Mouse (Mus musculus) adrenal gland, postnatal 25 days (tissue): Measurements from ENCODE around the gene Churc1. TPM values are rescaled to one million over a fixed set of nuclear protein-coding genes. Genes with fewer than 3 reads are reported as not detected.

ENCODE experiments used
- DNase-seq: peaks from one replicate; pipeline ENCODE4 v3.0.0; 2021; ENCODE audit warnings: mixed read lengths
- total RNA-seq: library from RNA; stranded (reverse); gene quantifications from 2 replicates; pipeline ENCODE4 v1.2.3, GENCODE M21; 2021

Gene Churc1
- total RNA-seq, 1 experiment from 2014 or later: 83.0 TPM

DNA sequence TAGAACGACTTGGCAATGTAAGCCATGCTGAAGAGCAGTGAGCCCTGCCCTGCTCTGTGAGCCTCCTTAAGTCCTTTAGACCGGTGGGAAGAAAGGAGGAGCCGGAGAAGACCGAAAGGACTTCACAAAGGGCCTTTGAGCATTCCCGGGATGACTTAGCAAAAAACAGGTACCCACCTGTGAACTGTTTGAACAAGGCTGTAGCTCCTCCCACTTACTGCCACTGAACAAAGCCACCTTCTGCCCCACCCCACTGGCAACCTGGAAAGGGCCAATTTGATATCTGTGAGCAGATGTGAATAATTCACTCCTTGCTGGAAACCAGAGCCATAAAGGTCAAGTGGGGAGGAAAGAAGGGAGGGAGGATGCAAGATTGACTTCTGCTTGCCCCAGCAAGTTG is 30.0 kb downstream of the Churc1 start, which contains the start of gene Gpx2:
Gpx2 (minus strand) TSS at position 205 of the 400 bp plus-strand sequence.
- no peak for DNase-seq

DNA sequence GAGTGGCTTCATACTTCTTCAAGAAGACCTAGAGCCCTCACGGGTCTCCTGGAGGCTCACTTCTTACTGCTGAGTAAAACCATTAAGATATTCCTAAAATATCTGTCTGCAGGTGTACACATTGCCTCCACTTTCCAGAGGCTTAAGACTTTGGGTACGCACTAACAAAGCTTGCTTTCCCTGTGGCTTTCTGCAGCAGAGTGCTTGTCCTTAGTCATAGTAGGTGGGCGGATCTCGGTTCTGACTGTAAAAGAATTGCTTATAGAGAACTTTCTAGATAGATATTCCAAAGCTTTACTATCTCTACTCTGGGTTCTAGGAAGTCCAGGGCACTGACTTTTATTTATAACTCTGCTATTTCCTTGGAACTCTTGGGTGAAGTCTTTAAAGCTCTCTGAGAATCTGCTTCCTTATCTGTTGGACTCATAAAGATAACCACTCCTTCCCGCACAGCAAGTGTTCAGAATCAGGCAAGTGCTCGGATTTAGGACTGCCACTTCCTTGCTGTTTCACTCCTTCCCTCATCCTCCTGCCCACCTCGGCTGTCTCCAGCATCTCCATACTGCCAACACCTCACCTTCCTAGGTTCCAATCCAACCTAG is 31.7 kb downstream of the Churc1 start:
- no peak for DNase-seq

DNA sequence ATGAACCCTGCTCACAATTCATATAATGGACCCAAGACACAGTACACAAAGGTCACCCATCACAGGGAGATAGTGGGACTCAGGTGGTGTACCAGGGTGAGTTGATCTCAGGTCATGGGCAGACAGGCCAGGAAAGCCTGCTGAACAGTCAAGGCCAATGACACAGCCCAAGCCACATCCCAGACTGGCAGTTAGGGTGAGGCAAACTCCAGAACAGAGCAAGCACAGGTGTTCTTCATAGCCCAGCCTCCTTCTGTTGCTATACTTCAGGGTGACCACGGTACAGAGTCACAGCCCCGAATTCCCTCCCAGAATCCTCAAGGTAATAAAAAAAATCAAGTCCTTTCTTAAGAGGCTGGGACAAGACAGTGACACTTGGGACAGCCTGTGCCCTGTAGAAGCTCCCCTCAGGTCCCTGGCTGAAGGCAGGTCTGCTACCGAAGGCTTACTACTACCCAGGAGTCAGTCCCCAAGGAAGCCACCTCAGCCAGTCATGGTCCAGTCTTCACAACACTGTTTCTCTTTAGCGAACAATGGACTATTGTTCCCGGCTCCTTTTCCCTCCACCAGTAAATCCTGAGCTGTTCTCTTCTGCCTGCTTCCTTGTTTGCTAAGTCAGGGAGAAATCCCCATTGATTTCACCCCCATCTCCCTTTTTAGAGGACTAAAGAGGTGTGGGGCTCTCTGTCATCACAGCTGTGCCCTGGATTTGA is 32.8 kb downstream of the Churc1 start:
- no peak for DNase-seq

DNA sequence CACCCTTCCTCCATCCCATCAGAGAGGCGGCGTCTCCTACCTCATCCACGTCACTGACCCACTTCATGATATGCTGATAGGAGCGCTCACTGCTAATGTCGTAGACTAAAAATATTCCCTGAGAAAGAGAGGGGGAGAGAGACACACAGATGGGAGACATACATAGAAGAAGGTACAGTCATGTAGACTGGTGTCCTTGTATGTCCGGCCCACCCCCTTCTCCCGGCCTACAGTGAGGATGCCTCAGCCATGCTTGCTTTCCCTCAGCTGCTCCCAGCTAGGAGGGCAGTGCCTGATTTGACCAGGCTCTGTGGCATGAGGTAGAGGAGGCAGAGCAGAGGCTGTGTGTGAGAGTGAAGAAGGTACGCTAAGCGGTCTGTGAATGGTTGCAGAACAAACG is 37.7 kb downstream of the Churc1 start:
- DNase-seq: no peak

DNA sequence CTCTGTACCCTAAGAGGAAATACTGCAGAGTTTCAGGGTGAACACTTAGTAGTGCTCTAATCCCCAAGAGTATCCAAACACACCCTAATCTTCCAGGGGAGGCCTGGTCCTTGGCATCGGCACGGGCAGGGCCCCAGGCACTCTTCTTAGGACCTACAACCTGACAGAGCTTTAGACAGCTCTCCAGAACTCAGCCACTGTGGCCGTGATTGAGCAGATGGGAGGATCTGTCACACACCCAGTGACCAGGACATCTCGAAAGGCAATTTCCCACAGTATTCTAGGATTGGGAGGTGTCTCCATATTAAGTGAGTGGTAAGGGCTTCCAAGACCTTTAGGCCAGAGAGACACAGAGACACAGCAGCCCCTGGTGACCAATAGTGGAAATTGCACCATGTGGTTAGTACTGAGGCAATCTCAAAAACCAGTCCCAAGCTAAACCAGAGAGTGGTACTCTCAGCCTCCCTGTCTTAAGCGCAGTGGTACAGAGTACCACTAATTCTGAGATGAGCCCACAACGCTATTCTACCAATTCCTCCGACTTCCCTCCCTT is 38.4 kb downstream of the Churc1 start:
- peak; percentile 48 for DNase-seq

DNA sequence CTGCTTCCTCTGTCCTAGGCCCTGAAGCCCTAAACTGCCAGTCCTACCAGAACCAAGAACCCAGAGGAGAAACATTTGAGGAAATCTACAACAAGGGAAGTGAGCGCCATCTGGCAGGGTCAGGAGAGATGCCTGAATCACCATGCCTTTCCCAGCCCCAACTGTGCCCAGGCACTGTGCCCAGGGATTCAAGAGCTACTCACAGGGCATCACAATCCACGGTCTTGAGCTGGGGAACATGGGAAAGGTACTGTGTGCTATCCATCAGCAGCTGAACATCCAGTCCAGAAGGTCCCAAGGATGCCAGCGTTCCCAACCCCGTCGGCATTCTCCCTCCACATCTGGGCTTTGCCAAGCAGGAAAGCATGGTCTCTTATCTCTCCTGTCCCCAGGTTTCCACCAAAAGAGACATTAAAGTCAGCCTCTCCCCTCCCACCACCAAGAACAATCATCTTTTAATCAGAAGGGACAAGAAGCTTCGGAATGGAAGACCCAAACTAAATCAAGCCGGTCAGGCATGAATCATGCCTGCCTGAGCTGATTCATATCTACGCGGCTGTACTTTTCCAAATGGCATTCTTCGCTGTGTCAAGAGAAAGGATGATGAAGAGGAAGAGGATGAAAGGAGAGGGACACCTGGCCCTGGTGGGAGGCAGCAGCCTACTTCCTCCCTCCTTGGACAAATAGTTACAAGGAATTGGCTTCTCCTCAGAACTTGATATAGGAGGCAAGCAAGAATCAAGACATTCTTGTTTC is 39.9 kb downstream of the Churc1 start:
- DNase-seq: peak; percentile 58

DNA sequence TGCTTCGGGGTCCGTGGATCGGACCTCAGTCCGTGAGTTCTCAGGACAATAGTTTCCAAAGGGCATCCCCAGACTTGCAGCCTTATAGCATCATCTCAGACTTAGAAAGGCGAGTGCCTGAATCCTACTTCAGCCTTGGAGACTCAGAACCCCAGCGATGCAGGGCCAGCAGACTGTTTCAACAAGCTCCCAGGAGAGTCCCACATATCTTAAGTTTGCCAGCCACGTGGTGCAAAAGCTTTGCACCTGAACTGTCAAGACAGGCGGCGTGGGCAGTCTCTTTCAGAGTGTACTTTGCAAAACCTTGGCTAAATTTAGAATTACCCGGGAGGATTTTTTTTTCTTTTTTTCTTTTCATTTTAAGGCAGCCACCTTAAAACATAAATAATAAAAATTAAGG is 42.5 kb downstream of the Churc1 start:
- DNase-seq: no peak

DNA sequence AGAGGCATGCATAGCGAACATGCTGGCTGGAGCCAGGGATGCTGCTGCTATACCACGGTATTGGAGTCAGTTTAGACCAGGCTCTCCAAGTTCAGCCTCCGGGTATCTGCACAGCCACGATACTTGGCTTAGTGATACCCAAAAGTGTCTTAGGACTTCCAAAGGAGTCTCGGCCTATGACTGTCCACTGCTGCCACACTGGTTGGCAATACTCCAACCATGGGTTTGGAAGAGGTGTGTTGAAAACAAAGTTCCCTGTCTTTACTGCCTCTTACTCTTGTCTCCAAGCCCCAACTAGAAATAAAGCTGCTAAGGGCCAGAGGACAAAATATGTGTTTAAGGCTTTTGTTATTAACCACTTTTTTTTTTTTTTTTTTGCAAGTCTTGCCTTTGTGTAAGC is 45.2 kb downstream of the Churc1 start:
- no peak for DNase-seq

DNA sequence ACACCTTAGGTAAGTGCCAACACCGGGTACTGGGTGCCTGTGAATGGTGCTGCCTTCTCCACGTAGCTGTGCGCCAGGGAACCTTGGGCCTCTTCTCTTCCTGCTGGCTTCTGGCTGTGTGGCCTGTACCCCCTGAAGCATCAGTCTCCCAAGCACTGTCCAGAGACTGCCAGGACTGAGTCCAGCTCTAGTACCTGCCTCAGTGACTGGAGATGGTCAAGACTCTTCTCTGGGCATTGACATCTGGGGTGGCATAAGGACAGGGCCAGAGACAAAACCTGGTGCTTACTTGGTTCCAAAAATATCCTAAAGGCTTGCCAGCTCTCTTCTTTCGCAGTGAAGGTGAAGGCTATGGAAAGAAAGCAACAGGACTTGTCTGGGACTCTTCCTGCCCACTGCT is 45.7 kb downstream of the Churc1 start:
- DNase-seq: no peak

DNA sequence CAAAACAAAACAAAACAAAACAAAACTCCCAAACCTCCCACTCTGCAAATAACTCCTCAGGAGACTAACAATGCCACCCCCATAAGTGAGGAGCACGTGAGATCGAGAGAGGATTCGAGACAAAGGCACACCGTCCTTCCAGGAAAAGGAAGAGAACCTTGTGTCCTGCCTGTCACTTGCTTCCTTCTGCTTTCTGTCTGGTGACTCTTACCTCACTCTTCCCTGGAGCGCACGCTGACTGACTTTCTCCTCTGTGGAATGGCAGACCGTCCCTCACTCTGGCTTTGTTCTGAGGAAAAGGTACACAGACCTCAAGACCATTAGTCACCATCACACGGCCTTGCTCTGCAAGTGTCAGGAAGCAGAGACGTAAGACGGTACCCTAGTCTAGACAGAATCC is 48.2 kb downstream of the Churc1 start:
- no peak for DNase-seq

DNA sequence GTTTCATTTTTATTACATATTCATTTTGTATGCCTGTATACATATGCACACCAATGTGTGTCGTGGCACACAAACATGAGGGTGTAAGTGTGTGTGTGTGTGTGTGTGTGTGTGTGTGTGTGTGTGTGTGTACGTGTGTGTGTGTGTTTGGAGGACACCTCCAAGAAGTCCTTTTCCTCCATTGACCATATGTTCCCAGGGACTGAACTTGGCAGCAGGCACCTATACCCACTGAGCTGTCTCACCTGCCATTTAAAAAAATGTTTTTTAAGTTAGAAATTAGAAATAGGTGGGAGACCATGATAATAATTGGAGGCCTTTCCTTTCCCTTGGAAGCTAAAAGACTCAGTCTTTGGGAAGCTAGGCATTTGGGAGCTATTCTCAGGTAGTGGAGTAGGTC is 48.8 kb downstream of the Churc1 start:
- no peak for DNase-seq

DNA sequence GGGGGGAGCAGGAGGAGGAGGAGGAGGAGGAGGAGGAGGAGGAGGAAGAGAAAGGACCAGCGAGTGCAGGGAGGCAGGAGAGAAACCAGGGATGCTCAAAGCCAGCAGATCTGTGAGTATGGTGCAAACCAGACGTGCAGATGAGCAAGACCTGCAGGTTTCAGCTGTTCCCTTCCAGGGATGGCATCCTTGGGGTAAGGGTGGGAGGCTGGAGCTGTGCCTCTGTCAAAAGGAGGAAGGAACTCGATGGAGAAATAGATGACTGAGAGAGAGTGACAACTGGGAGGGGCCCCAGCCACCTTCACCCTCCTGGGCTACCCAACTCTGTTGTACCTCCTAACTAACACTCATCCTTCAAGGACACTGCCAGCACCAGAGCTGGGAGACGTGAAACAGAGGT is 51.4 kb downstream of the Churc1 start:
- no peak for DNase-seq

DNA sequence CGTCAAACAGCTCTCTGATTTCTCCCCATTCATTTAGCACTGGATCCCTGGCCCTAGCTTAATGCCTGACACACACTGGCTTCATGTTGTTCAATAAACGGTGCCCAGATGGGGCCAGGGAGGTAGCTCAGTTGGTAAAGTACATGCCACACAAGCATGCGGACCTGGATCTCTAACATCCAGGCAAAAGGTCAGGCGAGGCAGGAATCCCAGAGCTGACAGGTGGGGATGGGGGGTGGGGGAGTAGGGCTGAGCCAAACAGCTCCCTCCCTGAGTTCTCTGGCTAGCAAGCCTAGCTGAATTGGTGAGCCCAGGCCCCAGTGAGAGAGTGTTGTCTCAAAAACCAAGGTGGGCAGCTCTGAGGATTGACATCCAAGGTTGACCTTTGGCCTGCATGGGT is 51.8 kb downstream of the Churc1 start:
- DNase-seq: no peak

DNA sequence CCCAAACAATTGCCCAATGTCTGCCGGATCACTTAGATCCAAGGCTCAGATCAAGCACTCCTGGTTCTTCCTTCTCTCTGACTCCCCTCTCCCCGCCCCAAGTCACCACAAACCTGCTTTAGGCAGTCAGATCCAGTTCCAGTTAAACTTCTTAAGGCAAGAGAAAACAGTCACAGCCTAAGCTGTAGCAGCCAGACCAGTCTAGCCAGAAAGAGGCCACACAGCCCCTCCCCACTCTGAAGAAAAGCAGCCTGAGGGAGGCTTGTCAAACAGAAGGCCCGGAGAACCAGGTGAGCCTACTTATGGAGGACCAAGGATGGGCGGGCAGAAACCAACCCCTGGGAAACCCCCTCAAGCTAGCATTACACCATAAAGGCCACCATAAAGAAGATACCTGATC is 52.8 kb downstream of the Churc1 start:
- DNase-seq: no peak

DNA sequence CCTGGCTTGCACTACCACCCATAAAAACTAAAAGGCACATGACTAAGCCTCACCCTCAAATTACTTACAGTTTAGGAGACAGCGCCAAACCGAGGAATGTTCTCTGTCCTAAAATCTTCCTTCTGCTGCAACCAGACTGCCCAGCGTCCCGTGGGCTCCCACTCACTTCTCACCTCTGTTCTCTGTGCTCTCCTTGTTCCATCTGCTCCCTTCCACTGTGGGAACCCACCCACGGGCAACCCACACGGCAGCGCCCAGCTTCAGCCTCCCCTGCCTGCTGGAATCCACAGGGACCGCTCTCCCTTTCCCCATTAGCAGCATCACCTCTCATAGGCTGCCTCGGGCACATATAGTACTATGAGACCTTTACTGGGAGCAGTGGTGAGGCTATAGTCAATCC is 53.6 kb downstream of the Churc1 start:
- no peak for DNase-seq

DNA sequence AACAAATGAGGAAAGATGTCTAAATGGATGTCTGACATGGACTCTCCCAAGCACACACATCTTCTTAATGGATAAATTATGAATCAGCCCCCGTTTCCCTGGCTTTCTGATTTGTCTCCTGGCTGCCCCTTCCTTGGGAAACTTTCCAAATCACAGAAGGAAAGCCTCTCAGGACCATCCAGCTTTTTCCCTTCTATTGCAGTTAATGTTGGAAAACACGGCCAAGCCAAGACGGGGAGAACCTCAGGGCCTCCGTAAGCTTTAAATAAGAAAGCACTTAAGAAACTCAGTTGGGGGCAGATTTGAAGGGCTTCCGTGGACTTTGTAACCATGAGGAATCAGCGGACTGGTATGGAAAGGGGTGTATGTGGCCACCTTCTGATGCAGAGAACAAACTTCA is 54.5 kb downstream of the Churc1 start:
- DNase-seq: no peak

DNA sequence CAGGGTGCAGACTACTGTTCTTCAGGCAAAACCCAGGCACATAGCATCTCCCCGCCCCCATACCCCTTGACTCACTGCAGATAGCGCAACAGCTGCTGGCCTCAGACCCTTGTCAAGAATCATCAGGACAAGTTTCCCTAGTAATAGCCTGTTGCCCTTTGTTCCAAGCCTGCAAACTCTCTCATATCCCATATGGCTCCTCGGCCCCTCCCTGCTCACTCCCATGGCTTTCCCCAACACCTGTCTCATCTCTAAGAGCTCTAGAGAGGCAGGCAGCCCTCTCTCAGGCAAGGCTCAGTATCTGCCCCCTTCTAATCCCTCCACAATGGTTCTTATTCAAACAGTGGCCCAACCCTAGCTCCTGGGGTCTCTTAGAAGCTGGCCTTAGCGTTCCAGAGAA is 55.3 kb downstream of the Churc1 start:
- DNase-seq: no peak

DNA sequence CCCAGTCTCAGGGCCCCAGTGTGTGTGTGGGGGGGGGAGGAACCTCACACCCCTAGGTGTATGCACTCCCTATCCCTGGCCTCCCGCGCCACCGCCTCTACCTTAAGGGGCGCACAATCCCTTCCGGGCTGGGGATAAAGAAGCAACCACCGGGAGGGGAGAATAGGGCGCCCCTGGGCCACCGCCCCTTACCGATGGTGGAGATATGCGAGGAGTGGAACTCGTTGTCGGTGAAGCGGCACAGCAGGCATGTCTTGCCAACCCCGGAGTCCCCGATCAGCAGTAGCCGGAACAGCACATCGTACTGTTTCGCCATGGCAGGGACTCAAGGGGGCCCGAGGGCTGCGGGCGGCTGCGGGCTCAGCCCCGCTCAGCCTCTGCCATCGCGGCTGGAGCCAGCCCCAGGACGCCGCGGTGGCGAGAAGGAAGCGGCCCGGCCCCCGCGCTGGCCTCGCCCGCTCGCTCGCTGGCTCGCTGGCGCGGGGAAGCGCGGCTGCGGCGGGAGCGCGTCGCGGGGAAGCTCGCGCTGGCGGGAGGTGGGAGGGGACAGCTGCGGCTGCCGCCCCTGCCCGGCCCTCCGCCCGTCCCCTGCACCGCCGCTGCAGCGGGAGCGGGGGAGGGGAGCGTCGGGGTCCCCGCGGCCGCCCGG is 56.8 kb downstream of the Churc1 start:
- DNase-seq: peak; percentile 48

DNA sequence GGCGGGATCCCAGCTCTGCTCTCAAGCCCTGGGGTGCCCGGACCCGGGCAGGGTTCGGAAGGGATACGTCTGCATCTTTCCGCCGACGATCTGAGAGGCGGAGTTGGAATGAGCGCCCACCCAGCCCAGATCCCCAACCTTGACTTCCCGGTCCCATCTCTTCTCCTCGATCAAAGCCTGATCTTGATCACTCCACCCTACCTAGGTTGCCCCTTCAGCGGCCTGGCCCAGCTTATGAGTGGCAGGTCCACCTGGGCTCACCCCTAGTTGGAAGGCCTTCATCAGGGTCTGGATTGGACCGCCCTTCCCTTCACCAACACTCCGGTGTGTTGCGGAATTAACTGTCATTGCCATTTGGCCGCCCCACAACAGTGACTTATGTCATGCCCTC is 57.3 kb downstream of the Churc1 start, which contains the start of gene Rab15:
Rab15 (minus strand) TSS at position 258 of the 391 bp plus-strand sequence.
- no peak for DNase-seq

DNA sequence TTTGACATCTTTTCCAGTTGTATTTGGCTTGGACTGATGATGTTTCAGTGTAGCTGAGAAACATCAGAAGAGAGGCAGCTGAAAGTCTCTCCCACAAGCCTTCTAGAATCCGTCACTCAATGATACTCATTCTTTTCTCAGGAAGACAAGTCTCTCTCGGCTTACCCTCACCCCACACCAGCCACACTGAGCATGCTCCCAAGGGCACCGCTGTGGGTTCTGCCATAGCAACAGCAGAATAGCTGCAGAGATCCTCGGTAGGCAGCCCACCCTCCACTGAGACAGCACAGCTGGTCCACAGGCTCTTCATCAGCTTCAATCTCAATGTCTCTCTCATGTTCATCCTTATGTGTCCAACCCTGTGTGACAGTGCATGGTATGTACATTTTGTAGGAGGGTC is 59.9 kb downstream of the Churc1 start:
- no peak for DNase-seq

DNA sequence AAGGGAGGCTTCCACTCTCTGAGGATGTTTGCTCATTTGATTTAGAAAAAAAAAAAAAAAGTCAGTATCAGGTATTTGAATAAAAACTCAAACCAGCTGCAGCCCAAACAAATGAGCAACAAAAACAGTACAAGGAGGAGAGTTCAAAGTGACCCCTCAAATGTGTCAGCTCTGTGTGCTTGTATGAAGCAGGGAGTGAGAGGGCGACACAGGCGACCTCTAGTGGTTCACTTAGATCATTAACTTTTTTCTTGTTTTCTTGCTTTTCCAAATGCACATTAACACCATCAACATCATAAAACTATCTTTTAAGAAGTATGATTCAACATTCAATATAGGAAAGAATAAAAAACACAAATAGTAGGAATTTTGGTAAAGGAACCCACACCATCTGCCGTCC is 67.4 kb downstream of the Churc1 start:
- no peak for DNase-seq
